Mouse (Mus musculus) subcutaneous adipose tissue, adult 2 months (tissue): Measurements from ENCODE around the gene Osbpl10. TPM values are rescaled to one million over a fixed set of nuclear protein-coding genes. Genes with fewer than 3 reads are reported as not detected.

Experiments
- polyA plus RNA-seq: library from polyadenylated mRNA; depleted of rRNA; stranded (reverse); fragments of >200 nt; gene quantifications from 2 replicates; pipeline ENCODE4 v1.2.3, GENCODE M21; 2012; ENCODE audit warnings: low replicate concordance; rRNA removed

Gene Osbpl10
- 1.7 and 6.0 TPM in 2 replicates for polyA plus RNA-seq

GRCm38 (mm10) chr9:114978281-114979111 lies at the start of gene Osbpl10:
Gene Osbpl10 (plus strand): TSS chr9:114978569.

GRCm38 (mm10) chr9:114933723-114934171 lies 44.6 kb upstream of the Osbpl10 start, which contains the start of gene Gpd1l:
Gene Gpd1l (minus strand): TSS chr9:114933987.

GRCm38 (mm10) chr9:114982689-114983360 lies 4.5 kb downstream of the Osbpl10 start, which contains the start of gene Rps27rt:
Gene Rps27rt (minus strand): TSS chr9:114982739.

Other genes with a start within 250 kb of the Osbpl10 start
- gene Cmtm6, start 247.5 kb upstream of the Osbpl10 start, polyA plus RNA-seq = 44.8 and 62.3 TPM in 2 replicates
- 54.4 and 164 TPM in 2 replicates for gene Cmtm7, start 196.7 kb upstream of the Osbpl10 start, polyA plus RNA-seq
- 18.4 and 27.2 TPM in 2 replicates for gene Cmtm8, start 134.4 kb upstream of the Osbpl10 start, polyA plus RNA-seq
- 28.6 and 30.0 TPM in 2 replicates for gene Gpd1l, start 44.6 kb upstream of the Osbpl10 start, polyA plus RNA-seq
- 83.0 and 151 TPM in 2 replicates for gene Rps27rt, start 4.2 kb downstream of the Osbpl10 start, polyA plus RNA-seq